Comparison of ENCODE assay signal across 9 mouse cellular contexts in the genomic region with DNA sequence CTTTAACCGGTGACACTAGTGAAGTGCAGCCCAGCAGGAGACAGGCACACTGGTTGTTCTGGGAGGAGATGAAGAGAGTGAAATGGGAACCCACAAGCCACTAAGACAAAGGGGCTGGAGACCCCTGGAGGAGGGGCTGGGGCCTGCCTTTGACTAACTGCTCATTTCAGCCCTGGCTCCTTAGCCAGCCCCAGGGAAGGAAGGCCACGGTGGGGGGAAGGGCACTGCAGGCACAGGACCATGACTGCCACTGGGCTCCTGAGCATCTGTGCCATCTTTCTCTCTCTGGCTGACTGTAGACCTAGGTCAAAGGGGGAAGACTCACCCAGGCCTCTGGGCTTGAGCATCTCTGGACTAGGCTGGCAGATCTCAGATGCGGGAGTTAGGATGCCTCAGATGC. TPM values are rescaled to one million over a fixed set of nuclear protein-coding genes. Genes with fewer than 3 reads are reported as not detected.
A peak's percentile ranks its signal among the peaks of the same experiment; 100 is the strongest.
DNase-seq lines count a peak whose midpoint lies in the region; ATAC-seq and TF ChIP-seq lines count a peak whose summit lies in the region.
"Had no signal": no experiment of that assay in that cellular context is flagged by ENCODE, and none has a peak within 500 bp of the region (broad histone marks: within the 10 kb centered on the region; RNA-seq: fewer than 3 reads in every experiment).

No protein-coding gene starts in this region.

- 64% methylated on average over 2 of the region's 3 CpGs for WGBS in kidney, postnatal 0 days
- WGBS in kidney, adult 2 months = 57% methylated on average over 3 of the region's 3 CpGs
- WGBS in hindbrain, embryonic 10.5 days = 17% methylated on average over 3 of the region's 3 CpGs
- WGBS in limb, embryonic 13.5 days = 42% methylated on average over 3 of the region's 3 CpGs
- WGBS in neural tube, embryonic 14.5 days = 47% methylated on average over 2 of the region's 3 CpGs

- no peaks in the 10 kb centered on the region for H3K27me3 ChIP-seq in kidney, postnatal 0 days (ENCODE audit: insufficient read depth, low read length)
- H3K27me3 ChIP-seq in kidney, adult 2 months (replicated peaks; ENCODE audit: control insufficient read depth, insufficient read depth, low read length) = no peaks in the 10 kb centered on the region
- no peaks in the 10 kb centered on the region; the same call in 1 of the 2 replicates for H3K27me3 ChIP-seq in hindbrain, embryonic 10.5 days (ENCODE audit: insufficient read depth, poor library complexity, severe bottlenecking)
- H3K27me3 ChIP-seq in limb, embryonic 13.5 days = no peaks in the 10 kb centered on the region
- no peaks in the 10 kb centered on the region for H3K27me3 ChIP-seq in neural tube, embryonic 14.5 days (ENCODE audit: control insufficient read depth, insufficient read depth, low read length)

- no peaks in the 10 kb centered on the region for H3K9me3 ChIP-seq in kidney, postnatal 0 days (replicated peaks; ENCODE audit: low read length)
- H3K9me3 ChIP-seq in hindbrain, embryonic 10.5 days = 0 out of 2 replicates have a peak, but pooled peaks cover 6% of the 10 kb centered on the region
- H3K9me3 ChIP-seq in limb, embryonic 13.5 days = no peaks in the 10 kb centered on the region
- H3K9me3 ChIP-seq in neural tube, embryonic 14.5 days (ENCODE audit: control insufficient read depth, low read length) = no peaks in the 10 kb centered on the region

- no peak for TF ChIP-seq CTCF in kidney, postnatal 0 days (IDR thresholded peaks at IDR 0.05; ENCODE audit: low read depth)
- TF ChIP-seq CTCF in kidney, adult 2 months (conservative IDR thresholded peaks at IDR 0.05; ENCODE audit: insufficient read depth, insufficient read length, low read depth, low read length) = no peak

- no peak overlapping the region for H3K4me3 ChIP-seq in kidney, postnatal 0 days (replicated peaks; ENCODE audit: low read depth, low read length)
- no peak overlapping the region for H3K4me3 ChIP-seq in kidney, adult 2 months (ENCODE audit: insufficient read depth, low read depth, low read length)
- peak overlapping the region; percentile 35 for H3K4me3 ChIP-seq in hindbrain, embryonic 10.5 days
- no peak overlapping the region for H3K4me3 ChIP-seq in limb, embryonic 13.5 days
- H3K4me3 ChIP-seq in neural tube, embryonic 14.5 days (ENCODE audit: low read depth, low read length) = no peak overlapping the region

- DNase-seq in kidney, postnatal 0 days (ENCODE audit: low spot score) = no peak
- no peak for DNase-seq in kidney, adult 2 months
- DNase-seq in hindbrain, embryonic 10.5 days (ENCODE audit: low spot score) = peak; percentile 58
- DNase-seq in layer of hippocampus, postnatal 36 days = no peak
- no peak for DNase-seq in spleen, adult 18-20 months
- DNase-seq in ovary, postnatal 10 days (ENCODE audit: low spot score) = no peak
- DNase-seq: adrenal gland, adult 8-10 months had no signal

- H3K4me2 ChIP-seq in kidney, postnatal 0 days (ENCODE audit: low read length) = peak overlapping the region; percentile 15; the same call in 1 of the 2 replicates
- 0 out of 2 replicates have a peak overlapping the region, but pooled peaks have one; percentile 88 for H3K4me2 ChIP-seq in limb, embryonic 13.5 days (replicated peaks)
- peak overlapping the region; percentile 12; the same call in 1 of the 2 replicates for H3K4me2 ChIP-seq in neural tube, embryonic 14.5 days (ENCODE audit: low read depth, low read length)

- no peak overlapping the region for H3K9ac ChIP-seq in kidney, postnatal 0 days (ENCODE audit: low read depth, low read length)
- H3K9ac ChIP-seq in limb, embryonic 13.5 days = peak overlapping the region; percentile 45; the same call in 1 of the 2 replicates
- H3K9ac ChIP-seq in neural tube, embryonic 14.5 days (replicated peaks; ENCODE audit: low read depth, low read length) = no peak overlapping the region

- no peak overlapping the region for H3K27ac ChIP-seq in kidney, postnatal 0 days
- no peak overlapping the region for H3K27ac ChIP-seq in kidney, adult 2 months (ENCODE audit: insufficient read depth, low read depth, low read length)
- peak overlapping the region; percentile 85 for H3K27ac ChIP-seq in hindbrain, embryonic 10.5 days
- H3K27ac ChIP-seq in limb, embryonic 13.5 days = no peak overlapping the region
- H3K27ac ChIP-seq in neural tube, embryonic 14.5 days (ENCODE audit: low read depth, low read length) = no peak overlapping the region; the same call in 1 of the 2 replicates

- peaks cover 19% of the 10 kb centered on the region; the same call in 1 of the 2 replicates for H3K4me1 ChIP-seq in kidney, postnatal 0 days (replicated peaks; ENCODE audit: insufficient read depth, low read length)
- H3K4me1 ChIP-seq in kidney, adult 2 months (ENCODE audit: control insufficient read depth, insufficient read depth, low read length) = no peaks in the 10 kb centered on the region
- peaks cover 95% of the 10 kb centered on the region for H3K4me1 ChIP-seq in hindbrain, embryonic 10.5 days (replicated peaks)
- H3K4me1 ChIP-seq in limb, embryonic 13.5 days = peaks cover 90% of the 10 kb centered on the region
- H3K4me1 ChIP-seq in neural tube, embryonic 14.5 days (ENCODE audit: control insufficient read depth, insufficient read depth, low read length) = peaks cover 60% of the 10 kb centered on the region

- TF ChIP-seq POLR2A in kidney, adult 2 months (IDR thresholded peaks at IDR 0.05; ENCODE audit: low read depth, low read length) = no peak

- ATAC-seq in kidney, postnatal 0 days (replicated peaks; ENCODE audit: low FRiP score, low read depth) = peak; percentile 46
- ATAC-seq in limb, embryonic 13.5 days (ENCODE audit: low FRiP score, low read depth) = no peak
- ATAC-seq in neural tube, embryonic 14.5 days (ENCODE audit: low read depth) = no peak

- peaks cover 14% of the 10 kb centered on the region; the same call in 1 of the 2 replicates for H3K36me3 ChIP-seq in kidney, postnatal 0 days (ENCODE audit: insufficient read depth, low read length)
- no peaks in the 10 kb centered on the region for H3K36me3 ChIP-seq in kidney, adult 2 months (ENCODE audit: control insufficient read depth, insufficient read depth, low read length)
- H3K36me3 ChIP-seq in hindbrain, embryonic 10.5 days = peaks cover 94% of the 10 kb centered on the region
- H3K36me3 ChIP-seq in limb, embryonic 13.5 days = peaks cover 60% of the 10 kb centered on the region
- H3K36me3 ChIP-seq in neural tube, embryonic 14.5 days (ENCODE audit: control insufficient read depth, insufficient read depth, low read length) = peaks cover 4% of the 10 kb centered on the region; the same call in 1 of the 2 replicates

RNA-seq across cellular contexts. Expression of gene Axin2, which starts 10.5 kb away (rescaled TPM):
- polyA plus RNA-seq in kidney, postnatal 0 days (2015; fragmentation: Nextera tagmentation; extraction: Ambion mirVana) = 5.3 and 5.8 TPM in 2 replicates
- 2.7 and 3.1 TPM in 2 replicates for polyA plus RNA-seq in kidney, adult 2 months (2012; rRNA removed)
- polyA plus RNA-seq in hindbrain, embryonic 10.5 days (2016; fragmentation: Nextera tagmentation; extraction: Ambion mirVana) = 18.0 and 19.8 TPM in 2 replicates
- polyA plus RNA-seq in limb, embryonic 13.5 days (2015; fragmentation: Nextera tagmentation; extraction: Ambion mirVana) = 18.1 and 19.7 TPM in 2 replicates
- polyA plus RNA-seq in neural tube, embryonic 14.5 days (2014; fragmentation: Nextera tagmentation; extraction: Ambion mirVana) = 6.6 and 9.1 TPM in 2 replicates
- 10 to 100 TPM; 26.8 to 29.1 TPM for total RNA-seq in layer of hippocampus, postnatal 36 days (2021)

Comparison
In these comparisons a context has a peak if more than half of its experiments do, and no peak if none do; other contexts are left out.
1. H3K4me2 ChIP-seq: peak in every context shown above with its lines; median percentile 88 in limb, embryonic 13.5 days; 15 in kidney, postnatal 0 days; 12 in neural tube, embryonic 14.5 days.